Mouse (Mus musculus) erythroblast, embryonic 14.5 days (primary cell): ENCODE data around the gene Ddi2. TPM values are rescaled to one million over a fixed set of nuclear protein-coding genes. Genes with fewer than 3 reads are reported as not detected.

Source experiments
- H3K27me3 ChIP-seq: 2 replicates; pipeline ENCODE4 v1.6.1; 2012; ENCODE audit warnings: inconsistent platforms; ENCODE audit not compliant: control insufficient read depth
- H3K36me3 ChIP-seq: 2 replicates; pipeline ENCODE4 v1.6.1; 2012; ENCODE audit warnings: mild to moderate bottlenecking, inconsistent platforms; ENCODE audit not compliant: control insufficient read depth
- H3K4me1 ChIP-seq: 2 replicates; pipeline ENCODE4 v1.6.1; 2012; ENCODE audit warnings: inconsistent platforms; ENCODE audit not compliant: control insufficient read depth
- H3K4me3 ChIP-seq: replicated peaks from 2 replicates; pipeline ENCODE3; 2012; ENCODE audit warnings: moderate library complexity, mild to moderate bottlenecking, inconsistent platforms
- H3K9me3 ChIP-seq: 2 replicates; pipeline ENCODE4 v1.6.1; 2012; ENCODE audit warnings: low read length, inconsistent platforms, mixed read lengths; ENCODE audit not compliant: control insufficient read depth
- GATA1 ChIP-seq: IDR thresholded peaks from 2 replicates; pipeline ENCODE4 v1.6.1; 2012; ENCODE audit warnings: low read length, inconsistent platforms, mixed read lengths
- TAL1 ChIP-seq: IDR thresholded peaks from 3 replicates; pipeline ENCODE4 v1.6.1; 2012; ENCODE audit warnings: low read length, inconsistent platforms, mixed read lengths
- polyA plus RNA-seq: library from polyadenylated mRNA; stranded (reverse); fragments of >175 nt; gene quantifications from 2 replicates; pipeline ENCODE4 v1.2.3, GENCODE M21; 2012

Ddi2 gene
- polyA plus RNA-seq, 1 experiment: 0.58 TPM

DNA sequence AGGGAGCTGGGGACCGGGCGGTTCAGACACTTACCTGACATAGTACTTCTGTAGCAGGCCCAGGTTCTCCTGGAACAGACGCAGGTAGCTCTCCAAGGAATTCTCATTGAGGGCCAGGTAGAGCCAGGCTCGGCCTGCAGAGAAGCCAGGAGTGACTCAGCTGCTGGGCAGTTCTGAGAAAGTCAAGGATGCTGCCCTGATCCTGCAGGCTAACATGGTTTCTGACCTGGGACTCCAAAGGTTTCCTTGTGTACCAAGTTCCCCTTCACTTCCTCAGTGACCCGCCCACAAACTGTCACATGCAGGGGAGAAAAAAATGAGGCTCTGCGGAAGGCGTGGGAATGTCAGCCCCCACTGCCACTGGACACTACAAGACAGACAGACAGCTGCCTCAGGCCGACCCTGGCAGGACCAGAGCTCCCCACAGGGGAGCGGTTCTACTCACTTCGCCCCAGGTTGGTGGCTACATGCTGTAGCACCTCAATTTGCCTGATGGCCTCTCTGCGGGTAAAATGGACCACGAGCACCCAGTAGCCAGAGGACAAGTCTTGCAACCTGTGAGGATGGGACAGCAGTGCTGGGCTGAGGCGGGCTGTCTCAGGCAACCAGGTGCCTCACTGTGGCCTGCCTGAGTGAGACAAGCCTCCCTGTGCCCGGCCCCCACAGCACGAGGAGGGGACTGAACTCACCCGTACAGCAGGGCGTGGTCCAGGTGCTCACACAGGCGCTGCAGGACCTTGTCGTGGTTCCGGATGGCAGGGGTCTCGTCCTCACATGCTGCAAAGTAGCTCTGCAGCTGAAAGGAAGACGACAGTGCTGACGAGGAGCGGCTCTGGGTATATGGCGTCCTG is 81.0 kb downstream of the Ddi2 start:
- H3K36me3 ChIP-seq: peaks cover 43% of the 10 kb centered on the region
- no peak for TF ChIP-seq TAL1
- no peak for TF ChIP-seq GATA1
- H3K27me3 ChIP-seq: no peaks in the 10 kb centered on the region

GRCm38 (mm10) chr4:141641353-141641771 is 81.9 kb downstream of the Ddi2 start:
- no peaks in the 10 kb centered on the region for H3K9me3 ChIP-seq
- H3K4me3 ChIP-seq: no peak overlapping the region
- H3K36me3 ChIP-seq: peaks cover 49% of the 10 kb centered on the region
- peaks cover 11% of the 10 kb centered on the region for H3K4me1 ChIP-seq
- no peaks in the 10 kb centered on the region for H3K27me3 ChIP-seq
- TF ChIP-seq TAL1 (no peak), GATA1 (no peak)

More for the DNA sequence above, 81.0 kb downstream of the Ddi2 start:
- Histone ChIP-seq H3K9me3 (no peaks in the 10 kb centered on the region), H3K4me3 (no peak overlapping the region), H3K4me1 (peaks cover 11% of the 10 kb centered on the region)

- Histone ChIP-seq H3K9me3 (no peaks in the 10 kb centered on the region), H3K27me3 (no peaks in the 10 kb centered on the region), H3K4me1 (peaks cover 11% of the 10 kb centered on the region), H3K4me3 (no peak overlapping the region), H3K36me3 (peaks cover 51% of the 10 kb centered on the region)
- TF ChIP-seq GATA1 (no peak), TAL1 (no peak)
Observed at GRCm38 (mm10) chr4:141639474-141639873, 83.7 kb downstream of the Ddi2 start.

DNA sequence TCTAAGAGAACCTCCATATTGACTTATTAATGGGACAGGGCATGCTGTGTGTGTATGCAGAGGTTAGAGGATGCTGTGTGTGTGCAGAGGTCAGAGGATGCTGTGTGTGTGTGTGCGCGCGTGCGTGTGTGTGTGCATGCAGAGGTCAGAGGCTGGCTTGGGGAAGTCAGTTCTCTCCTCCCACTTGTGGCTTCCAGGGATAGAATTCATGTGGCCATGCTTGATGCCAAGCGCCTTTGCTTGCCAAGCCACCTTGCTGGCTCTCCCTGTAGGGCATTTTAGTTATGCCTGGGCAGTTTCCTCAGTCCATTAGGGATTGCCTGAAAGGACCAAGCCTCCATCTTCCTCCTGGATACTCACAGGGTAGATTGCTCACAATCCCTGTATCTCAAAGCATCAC is 86.5 kb downstream of the Ddi2 start:
- TF ChIP-seq TAL1 (no peak), GATA1 (no peak)
- Histone ChIP-seq H3K36me3 (peaks cover 65% of the 10 kb centered on the region), H3K9me3 (no peaks in the 10 kb centered on the region; the same call in 1 of the 2 replicates), H3K4me1 (peaks cover 8% of the 10 kb centered on the region), H3K27me3 (no peaks in the 10 kb centered on the region), H3K4me3 (no peak overlapping the region)

GRCm38 (mm10) chr4:141635991-141636390 is 87.2 kb downstream of the Ddi2 start:
- Histone ChIP-seq H3K4me1 (peaks cover 2% of the 10 kb centered on the region), H3K27me3 (no peaks in the 10 kb centered on the region), H3K9me3 (peaks cover 4% of the 10 kb centered on the region), H3K36me3 (peaks cover 65% of the 10 kb centered on the region), H3K4me3 (no peak overlapping the region)
- TF ChIP-seq GATA1 (no peak), TAL1 (no peak)

DNA sequence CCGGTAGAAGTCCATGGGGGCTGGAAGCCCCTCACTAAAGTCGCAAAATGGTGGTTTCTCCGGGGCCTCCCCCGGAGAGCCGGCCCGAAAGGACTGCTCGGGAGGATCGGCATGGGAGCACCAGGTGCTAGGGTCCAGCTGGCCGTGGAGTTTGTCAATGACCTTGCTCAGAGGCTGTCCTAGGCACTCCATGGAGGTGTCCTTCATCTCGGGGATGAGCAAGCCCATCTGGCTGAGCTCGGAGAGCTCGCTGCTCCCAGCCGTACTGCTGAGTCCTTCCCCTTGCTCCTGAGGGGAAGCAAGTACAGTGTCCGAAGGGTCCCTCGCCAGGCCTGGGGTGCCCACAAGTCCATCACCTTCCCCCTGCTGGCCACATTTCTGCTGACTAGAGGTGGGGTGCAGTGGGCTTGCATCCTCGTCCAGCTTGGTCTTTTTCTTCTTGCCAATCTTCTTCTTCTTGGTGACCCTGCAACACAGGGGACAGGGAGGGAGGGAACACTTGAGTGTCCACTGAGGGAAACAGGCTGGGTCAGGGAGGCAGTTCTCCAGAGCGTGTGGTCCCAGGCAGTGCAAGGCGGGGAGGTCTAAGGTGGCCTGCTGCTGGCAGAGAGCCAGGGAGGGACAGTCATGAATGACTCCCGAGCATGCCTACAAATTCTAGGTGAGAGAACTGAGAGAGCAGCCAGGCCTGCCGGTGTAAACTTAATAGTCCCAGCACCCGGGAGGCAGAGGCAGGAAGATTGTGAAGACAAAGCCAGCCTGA is 90.9 kb downstream of the Ddi2 start:
- no peak overlapping the region for H3K4me3 ChIP-seq
- no peaks in the 10 kb centered on the region for H3K4me1 ChIP-seq
- peaks cover 77% of the 10 kb centered on the region for H3K36me3 ChIP-seq
- H3K27me3 ChIP-seq: no peaks in the 10 kb centered on the region
- TF ChIP-seq TAL1 (no peak), GATA1 (no peak)
- H3K9me3 ChIP-seq: peaks cover 4% of the 10 kb centered on the region

GRCm38 (mm10) chr4:141631250-141631649 is 92.0 kb downstream of the Ddi2 start:
- Histone ChIP-seq H3K36me3 (peaks cover 75% of the 10 kb centered on the region), H3K4me1 (no peaks in the 10 kb centered on the region), H3K4me3 (no peak overlapping the region), H3K9me3 (peaks cover 4% of the 10 kb centered on the region), H3K27me3 (no peaks in the 10 kb centered on the region)
- TF ChIP-seq TAL1: no peak

GRCm38 (mm10) chr4:141630021-141630420 is 93.2 kb downstream of the Ddi2 start:
- no peaks in the 10 kb centered on the region for H3K27me3 ChIP-seq

GRCm38 (mm10) chr4:141628661-141629060 is 94.6 kb downstream of the Ddi2 start:
- Histone ChIP-seq H3K36me3 (peaks cover 67% of the 10 kb centered on the region), H3K4me1 (no peaks in the 10 kb centered on the region), H3K27me3 (no peaks in the 10 kb centered on the region), H3K9me3 (peaks cover 4% of the 10 kb centered on the region), H3K4me3 (no peak overlapping the region)
- TF ChIP-seq GATA1 (no peak), TAL1 (no peak)

More at GRCm38 (mm10) chr4:141630021-141630420, 93.2 kb downstream of the Ddi2 start:
- Histone ChIP-seq H3K4me3 (no peak overlapping the region), H3K36me3 (peaks cover 76% of the 10 kb centered on the region), H3K4me1 (no peaks in the 10 kb centered on the region), H3K9me3 (peaks cover 4% of the 10 kb centered on the region)
- TF ChIP-seq TAL1 (no peak), GATA1 (no peak)

Other genes with a start within 250 kb of the Ddi2 start
- 25.6 and 25.7 TPM in 2 replicates for gene Spen, start 184.8 kb downstream of the Ddi2 start, polyA plus RNA-seq
- 0.02 TPM in 2 replicates for gene Fblim1, start 117.3 kb downstream of the Ddi2 start, polyA plus RNA-seq
- gene Tmem82, start 104.8 kb downstream of the Ddi2 start, polyA plus RNA-seq: 0.03 TPM in 1 of 2 replicates, not detected in the other
- not detected in 2 replicates for gene Slc25a34, start 99.6 kb downstream of the Ddi2 start, polyA plus RNA-seq
- gene Plekhm2, start 58.5 kb downstream of the Ddi2 start, polyA plus RNA-seq: 1.1 and 1.4 TPM in 2 replicates
- gene Rsc1a1, start 37.8 kb downstream of the Ddi2 start, polyA plus RNA-seq: 0.11 TPM in 1 of 2 replicates, not detected in the other
- 0.11 and 0.19 TPM in 2 replicates for gene Agmat, start 23.3 kb upstream of the Ddi2 start, polyA plus RNA-seq
- 0.14 and 0.15 TPM in 2 replicates for gene Dnajc16, start 67.5 kb upstream of the Ddi2 start, polyA plus RNA-seq
- 1.2 and 2.3 TPM in 2 replicates for gene Casp9, start 70.2 kb upstream of the Ddi2 start, polyA plus RNA-seq
- gene Cela2a, start 102.7 kb upstream of the Ddi2 start, polyA plus RNA-seq: not detected in 2 replicates
- gene Ctrc, start 122.9 kb upstream of the Ddi2 start, polyA plus RNA-seq: not detected in 2 replicates
- 3.7 and 4.2 TPM in 2 replicates for gene Efhd2, start 151.5 kb upstream of the Ddi2 start, polyA plus RNA-seq